Mouse (Mus musculus) limb, embryonic 14.5 days (tissue): Measurements from ENCODE around the gene Eri3. TPM values are rescaled to one million over a fixed set of nuclear protein-coding genes. Genes with fewer than 3 reads are reported as not detected.

Source experiments
- ATAC-seq: fragments of 200-750 bp; cut with Nextera tagmentation; 2 replicates; pipeline ENCODE4 v1.8.0; 2017; ENCODE audit warnings: low read depth, moderate number of reproducible peaks, moderate TSS enrichment; ENCODE audit not compliant: low FRiP score
- DNase-seq: peaks from one replicate; pipeline ENCODE4 v3.0.0-alpha.2; 2015; ENCODE audit warnings: low spot score
- H3K27ac ChIP-seq: fragments of 300-500 bp; sonication (generic); replicated peaks from 2 replicates; pipeline ENCODE4 v1.5.1; 2014; ENCODE audit warnings: low read depth, mild to moderate bottlenecking, low read length, moderate library complexity, mixed read lengths
- H3K27me3 ChIP-seq: fragments of 300-500 bp; sonication (generic); 2 replicates; pipeline ENCODE4 v1.6.1; 2014; ENCODE audit warnings: low read length, mixed read lengths; ENCODE audit not compliant: control insufficient read depth, insufficient read depth
- H3K36me3 ChIP-seq: fragments of 300-500 bp; sonication (generic); 2 replicates; pipeline ENCODE4 v1.6.1; 2014; ENCODE audit warnings: mild to moderate bottlenecking, low read length, moderate library complexity, mixed read lengths; ENCODE audit not compliant: control insufficient read depth, insufficient read depth
- H3K4me1 ChIP-seq: fragments of 300-500 bp; sonication (generic); 2 replicates; pipeline ENCODE4 v1.6.1; 2014; ENCODE audit warnings: antibody characterized with exemption, low read length, mixed read lengths; ENCODE audit not compliant: control insufficient read depth, insufficient read depth
- H3K4me2 ChIP-seq: fragments of 300-500 bp; sonication (generic); replicated peaks from 2 replicates; pipeline ENCODE4 v1.6.1; 2014; ENCODE audit warnings: low read depth, mild to moderate bottlenecking, low read length, moderate library complexity; ENCODE audit not compliant: severe bottlenecking
- H3K4me3 ChIP-seq: fragments of 300-500 bp; sonication (generic); replicated peaks from 2 replicates; pipeline ENCODE4 v1.5.1; 2014; ENCODE audit warnings: low read length
- H3K9ac ChIP-seq: fragments of 300-500 bp; sonication (generic); 2 replicates; pipeline ENCODE4 v1.6.1; 2014; ENCODE audit warnings: mild to moderate bottlenecking, low read depth, low read length, moderate library complexity; ENCODE audit not compliant: severe bottlenecking
- H3K9me3 ChIP-seq: fragments of 300-500 bp; sonication (generic); 2 replicates; pipeline ENCODE4 v1.6.1; 2016; ENCODE audit warnings: low read length; ENCODE audit not compliant: control insufficient read depth
- POLR2A ChIP-seq: fragments of 200-500 bp; IDR thresholded peaks from 2 replicates; pipeline ENCODE4 v1.8.0; 2012; ENCODE audit warnings: inconsistent platforms, mild to moderate bottlenecking, moderate library complexity, borderline replicate concordance; ENCODE audit not compliant: insufficient read depth, insufficient read length; ENCODE audit errors: extremely low read depth
- WGBS: fragments of 180-500 bp; shearing (Covaris S2); extraction: QIAGEN DNeasy Blood & Tissue Kit; methylation state at CpG from one replicate; pipeline ENCODE4 v1.1.7; 2014; 5-methylcytosine and 5-hydroxymethylcytosine counted together
- microRNA-seq: library from miRNA; unstranded; fragments of <30 nt; microRNA quantifications from one replicate; pipeline ENCODE4, GENCODE M21; 2016
- polyA plus RNA-seq, 2 experiments: library from polyadenylated mRNA; depleted of rRNA in 1 of 2; stranded (reverse) in 1 of 2; unstranded in 1 of 2; fragments of >200 nt; fragmentation: Nextera tagmentation in 1 of 2; extraction: Ambion mirVana in 1 of 2; gene quantifications; 2 replicates each; pipeline versions ENCODE4 v1.2.1 to v1.2.3; 2012 to 2014

Gene Eri3
- polyA plus RNA-seq, 2 experiments: 155 to 190 TPM

GRCm38 (mm10) chr4:117708780-117709550, 158.8 kb downstream of the Eri3 start:
- TF ChIP-seq POLR2A: no peak
- ATAC-seq (no peak), DNase-seq (no peak)
- no peaks in the 10 kb centered on the region for H3K9me3 ChIP-seq
- H3K9ac ChIP-seq: no peak overlapping the region
- WGBS: 69% methylated on average over 3 of the region's 3 CpGs
- no peaks in the 10 kb centered on the region for H3K36me3 ChIP-seq
- H3K4me3 ChIP-seq: no peak overlapping the region
- no peaks in the 10 kb centered on the region for H3K27me3 ChIP-seq
- no peak overlapping the region for H3K4me2 ChIP-seq
- no peaks in the 10 kb centered on the region for H3K4me1 ChIP-seq
- no peak overlapping the region for H3K27ac ChIP-seq

GRCm38 (mm10) chr4:117712314-117712713, 162.1 kb downstream of the Eri3 start:
- 83% methylated on average over 3 of the region's 3 CpGs for WGBS
- no peak for TF ChIP-seq POLR2A
- DNase-seq (no peak), ATAC-seq (no peak)
- Histone ChIP-seq H3K4me1 (no peaks in the 10 kb centered on the region), H3K27ac (no peak overlapping the region), H3K27me3 (no peaks in the 10 kb centered on the region), H3K9ac (no peak overlapping the region), H3K9me3 (no peaks in the 10 kb centered on the region), H3K4me2 (no peak overlapping the region), H3K4me3 (no peak overlapping the region), H3K36me3 (no peaks in the 10 kb centered on the region)

- Histone ChIP-seq H3K4me2 (no peak overlapping the region), H3K36me3 (no peaks in the 10 kb centered on the region), H3K27me3 (no peaks in the 10 kb centered on the region), H3K9me3 (no peaks in the 10 kb centered on the region), H3K4me1 (no peaks in the 10 kb centered on the region), H3K27ac (no peak overlapping the region), H3K9ac (no peak overlapping the region), H3K4me3 (no peak overlapping the region)
- TF ChIP-seq POLR2A: no peak
- ATAC-seq (no peak), DNase-seq (no peak)
- 71% methylated on average over 6 of the region's 6 CpGs for WGBS
These were observed 163.3 kb downstream of the Eri3 start for GRCm38 (mm10) chr4:117713303-117714098.

Small RNAs within 50 kb of the gene (microRNA-seq; reads per million reads assigned to microRNA genes)
- not detected for gene Gm25559

Other genes starting within 250 kb of the Eri3 start
- gene Rnf220, start 53.3 kb upstream of the Eri3 start, polyA plus RNA-seq (2012; rRNA removed): 126 and 139 TPM in 2 replicates
- 72.8 and 76.9 TPM in 2 replicates for gene Rnf220, start 53.3 kb upstream of the Eri3 start, polyA plus RNA-seq (2014; fragmentation: Nextera tagmentation; extraction: Ambion mirVana)
- 51.7 and 57.5 TPM in 2 replicates for gene Dmap1, start 131.9 kb downstream of the Eri3 start, polyA plus RNA-seq (2012; rRNA removed)
- gene Dmap1, start 131.9 kb downstream of the Eri3 start, polyA plus RNA-seq (2014; fragmentation: Nextera tagmentation; extraction: Ambion mirVana): 66.8 and 72.4 TPM in 2 replicates
- gene Gm12845, start 174.0 kb downstream of the Eri3 start, polyA plus RNA-seq (2012; rRNA removed): not detected in 2 replicates
- gene Gm12845, start 174.0 kb downstream of the Eri3 start, polyA plus RNA-seq (2014; fragmentation: Nextera tagmentation; extraction: Ambion mirVana): not detected in 2 replicates
- not detected in 2 replicates for gene Klf17, start 215.3 kb downstream of the Eri3 start, polyA plus RNA-seq (2012; rRNA removed)
- gene Klf17, start 215.3 kb downstream of the Eri3 start, polyA plus RNA-seq (2014; fragmentation: Nextera tagmentation; extraction: Ambion mirVana): not detected in 2 replicates